Mouse (Mus musculus) CH12.LX (cell line): ENCODE data around the gene Ap3d1. TPM values are rescaled to one million over a fixed set of nuclear protein-coding genes. Genes with fewer than 3 reads are reported as not detected.

Experiments used
- DNase-seq: peaks from one replicate; pipeline ENCODE4 v3.0.0-alpha.2; 2013; ENCODE audit errors: extremely low read depth
- H3K27ac ChIP-seq: 2 replicates; pipeline ENCODE4 v1.5.1; 2012; ENCODE audit warnings: low read depth, mild to moderate bottlenecking, control low read depth, moderate library complexity; ENCODE audit not compliant: insufficient read depth
- H3K27me3 ChIP-seq: replicated peaks from 2 replicates; pipeline ENCODE3; 2012; ENCODE audit warnings: inconsistent platforms
- H3K36me3 ChIP-seq, 2 experiments: replicated peaks in 1 of 2; 2 replicates each; pipeline versions ENCODE3 to v1.6.1; 2012; ENCODE audit warnings: inconsistent platforms in 1 of 2, low read length in 1 of 2, mild to moderate bottlenecking in 1 of 2, mixed read lengths in 1 of 2, moderate library complexity in 1 of 2; ENCODE audit not compliant: control insufficient read depth in 1 of 2, insufficient read depth in 1 of 2
- H3K4me1 ChIP-seq, 2 experiments: 2 replicates each; pipeline ENCODE4 v1.6.1; 2012; ENCODE audit warnings: inconsistent platforms in 1 of 2, moderate library complexity in 1 of 2; ENCODE audit not compliant: insufficient read depth in 2 of 2, control insufficient read depth in 1 of 2
- H3K4me2 ChIP-seq: 2 replicates; pipeline ENCODE4 v1.6.1; 2012; ENCODE audit warnings: low read depth, mild to moderate bottlenecking, control low read depth; ENCODE audit not compliant: poor library complexity, insufficient read depth, severe bottlenecking
- H3K4me3 ChIP-seq, 3 experiments: fragments of 150-350 bp in 1 of 3; sonication (generic) in 1 of 3; replicated peaks in 1 of 3; 2 replicates each; pipeline versions ENCODE3 to v1.5.1; 2011 to 2012; ENCODE audit warnings: low read depth in 2 of 3, low read length in 2 of 3, mild to moderate bottlenecking in 2 of 3, moderate library complexity in 2 of 3, control low read depth in 1 of 3, improper control_type of control experiment in 1 of 3, inconsistent platforms in 1 of 3, mixed read lengths in 1 of 3; ENCODE audit not compliant: poor library complexity in 1 of 3
- H3K79me2 ChIP-seq: replicated peaks from 2 replicates; pipeline ENCODE4 v1.6.1; 2012; ENCODE audit warnings: mild to moderate bottlenecking, moderate library complexity; ENCODE audit not compliant: control insufficient read depth, poor library complexity, insufficient read depth, severe bottlenecking; ENCODE audit errors: extremely low read depth
- H3K9ac ChIP-seq: 2 replicates; pipeline ENCODE4 v1.6.1; 2012; ENCODE audit warnings: low read depth, mild to moderate bottlenecking, control low read depth, moderate library complexity; ENCODE audit not compliant: insufficient read depth
- H3K9me3 ChIP-seq: replicated peaks from 2 replicates; pipeline ENCODE3; 2012; ENCODE audit warnings: low read length, inconsistent platforms, mixed read lengths
- CHD2 ChIP-seq: IDR thresholded peaks from 2 replicates; pipeline ENCODE4 v1.6.1; 2011; ENCODE audit warnings: low read length, improper control_type of control experiment
- CTCF ChIP-seq, 2 experiments: IDR thresholded peaks in 1 of 2; conservative IDR thresholded peaks in 1 of 2; 2 replicates each; pipeline ENCODE4 v1.5.1; 2011 to 2012; ENCODE audit warnings: low read depth in 2 of 2, low read length in 2 of 2, improper control_type of control experiment in 1 of 2, inconsistent platforms in 1 of 2, mild to moderate bottlenecking in 1 of 2, moderate library complexity in 1 of 2
- ETS1 ChIP-seq: conservative IDR thresholded peaks from 2 replicates; pipeline ENCODE4 v1.6.1; 2012; ENCODE audit warnings: low read depth, mild to moderate bottlenecking, inconsistent platforms, low read length, improper control_type of control experiment, moderate library complexity
- GABPA ChIP-seq: IDR thresholded peaks from 2 replicates; pipeline ENCODE4 v1.6.1; 2012; ENCODE audit warnings: low read depth, low read length, improper control_type of control experiment, inconsistent platforms; ENCODE audit not compliant: insufficient replicate concordance
- HCFC1 ChIP-seq: IDR thresholded peaks from 2 replicates; pipeline ENCODE4 v1.6.1; 2012; ENCODE audit warnings: low read depth, mild to moderate bottlenecking, inconsistent platforms, low read length, improper control_type of control experiment
- IRF4 ChIP-seq: IDR thresholded peaks from 2 replicates; pipeline ENCODE4 v1.6.1; 2014; ENCODE audit warnings: low read depth, mild to moderate bottlenecking, inconsistent platforms, low read length, improper control_type of control experiment
- JUND ChIP-seq: conservative IDR thresholded peaks from 2 replicates; pipeline ENCODE4 v1.6.1; 2011; ENCODE audit warnings: low read depth, low read length, improper control_type of control experiment
- KAT2A ChIP-seq: IDR thresholded peaks from 2 replicates; pipeline ENCODE4 v1.6.1; 2012; ENCODE audit warnings: low read length, improper control_type of control experiment, inconsistent platforms; ENCODE audit not compliant: insufficient replicate concordance
- MAFK ChIP-seq: IDR thresholded peaks from 2 replicates; pipeline ENCODE4 v1.6.1; 2011; ENCODE audit warnings: low read length, improper control_type of control experiment; ENCODE audit not compliant: insufficient replicate concordance
- MAX ChIP-seq: IDR thresholded peaks from 2 replicates; pipeline ENCODE4 v1.6.1; 2011; ENCODE audit warnings: low read length, improper control_type of control experiment
- MAZ ChIP-seq: IDR thresholded peaks from 2 replicates; pipeline ENCODE4 v1.6.1; 2012; ENCODE audit warnings: low read depth, mild to moderate bottlenecking, inconsistent platforms, low read length, improper control_type of control experiment, moderate library complexity
- MEF2A ChIP-seq: IDR thresholded peaks from 2 replicates; pipeline ENCODE4 v1.6.1; 2014; ENCODE audit warnings: low read depth, mild to moderate bottlenecking, inconsistent platforms, low read length, improper control_type of control experiment, borderline replicate concordance
- MYC ChIP-seq: IDR thresholded peaks from 2 replicates; pipeline ENCODE4 v1.6.1; 2011; ENCODE audit warnings: low read depth, mild to moderate bottlenecking, improper control_type of control experiment, low read length
- NRF1 ChIP-seq: IDR thresholded peaks from 2 replicates; pipeline ENCODE4 v1.6.1; 2014; ENCODE audit warnings: low read depth, mild to moderate bottlenecking, inconsistent platforms, low read length, improper control_type of control experiment, moderate library complexity
- POLR2A ChIP-seq: IDR thresholded peaks from 2 replicates; pipeline ENCODE4 v1.6.1; 2011; ENCODE audit warnings: low read depth, mild to moderate bottlenecking, improper control_type of control experiment, low read length
- POLR2AphosphoS2 ChIP-seq: IDR thresholded peaks from 2 replicates; pipeline ENCODE4 v1.6.1; 2011; ENCODE audit warnings: low read depth, low read length, improper control_type of control experiment
- RCOR1 ChIP-seq: conservative IDR thresholded peaks from 2 replicates; pipeline ENCODE4 v1.6.1; 2012; ENCODE audit warnings: low read depth, mild to moderate bottlenecking, inconsistent platforms, low read length, improper control_type of control experiment
- SIN3A ChIP-seq: IDR thresholded peaks from 2 replicates; pipeline ENCODE4 v1.6.1; 2012; ENCODE audit warnings: low read length, improper control_type of control experiment, inconsistent platforms
- SMC3 ChIP-seq: IDR thresholded peaks from 2 replicates; pipeline ENCODE4 v1.6.1; 2011; ENCODE audit warnings: low read depth, low read length, improper control_type of control experiment
- TCF12 ChIP-seq: IDR thresholded peaks from 2 replicates; pipeline ENCODE4 v1.6.1; 2014; ENCODE audit warnings: low read depth, mild to moderate bottlenecking, inconsistent platforms, low read length, improper control_type of control experiment
- UBTF ChIP-seq: IDR thresholded peaks from 2 replicates; pipeline ENCODE4 v1.6.1; 2012; ENCODE audit warnings: low read depth, mild to moderate bottlenecking, inconsistent platforms, low read length, improper control_type of control experiment, moderate library complexity
- USF1 ChIP-seq: IDR thresholded peaks from 2 replicates; pipeline ENCODE4 v1.6.1; 2014; ENCODE audit warnings: low read depth, mild to moderate bottlenecking, inconsistent platforms, low read length, improper control_type of control experiment
- USF2 ChIP-seq: conservative IDR thresholded peaks from 2 replicates; pipeline ENCODE4 v1.6.1; 2011; ENCODE audit warnings: low read depth, low read length, improper control_type of control experiment
- ZMIZ1 ChIP-seq: IDR thresholded peaks from 2 replicates; pipeline ENCODE4 v1.6.1; 2012; ENCODE audit warnings: low read depth, mild to moderate bottlenecking, inconsistent platforms, low read length, improper control_type of control experiment
- ZNF384 ChIP-seq: IDR thresholded peaks from 2 replicates; pipeline ENCODE4 v1.6.1; 2012; ENCODE audit warnings: low read depth, low read length, improper control_type of control experiment, inconsistent platforms
- dilution Hi-C: fragments of 300-500 bp; cut with MboI; formaldehyde crosslinking; loops from 2 replicates; pipeline ENCODE4 v1.14.3; 2020; ENCODE audit warnings: low sequenced_read_pairs; ENCODE audit not compliant: extremely low pct_unique_long_range_greater_than_20kb, extremely low pct_ligation_motif_present
- in situ Hi-C: fragments of 300-500 bp; cut with MboI; formaldehyde crosslinking; loops from 3 replicates; pipeline ENCODE4 v1.14.3; 2019; ENCODE audit warnings: low sequenced_read_pairs, low pct_ligation_motif_present, low pct_unique_long_range_greater_than_20kb, mixed read lengths
- polyA plus RNA-seq: library from polyadenylated mRNA; unstranded; fragments of >175 nt; gene quantifications from 2 replicates; pipeline ENCODE4 v1.2.1, GENCODE M21; 2012; ENCODE audit warnings: low read depth; ENCODE audit not compliant: insufficient read length
- total RNA-seq, 2 experiments: library from RNA; depleted of rRNA; stranded (reverse); fragments of 300-350 nt in 1 of 2; fragments of >200 nt in 1 of 2; gene quantifications; 2 replicates each; pipeline ENCODE4 v1.2.3; 2012 to 2014

The Ap3d1 gene
- total and polyA plus RNA-seq, 3 experiments: 28.4 to 57.0 (median 49.4) TPM

- dilution Hi-C loops (no loop called here), in situ Hi-C loops (no loop called here)
- H3K36me3 ChIP-seq: peaks cover 94 to 99% of the 10 kb centered on the region in 2 experiments
- no peak overlapping the region for H3K4me3 ChIP-seq
- no peak overlapping the region for H3K9ac ChIP-seq
- H3K9me3 ChIP-seq: no peaks in the 10 kb centered on the region
- no peaks in the 10 kb centered on the region for H3K4me1 ChIP-seq
- no peak overlapping the region for H3K27ac ChIP-seq
- TF ChIP-seq POLR2A: no peak
- no peak for TF ChIP-seq ZNF384
- no peak for TF ChIP-seq CHD2
- TF ChIP-seq UBTF: no peak
- TF ChIP-seq KAT2A: no peak
- no peak for TF ChIP-seq USF2
- no peak for TF ChIP-seq USF1
- no peak for TF ChIP-seq CTCF (conservative IDR thresholded peaks at IDR 0.05 in 1 of 2, IDR thresholded peaks at IDR 0.05 in 1 of 2; ENCODE audit: low read depth in 2 of 2, low read length in 2 of 2)
- no peak for TF ChIP-seq MAFK
- no peak for TF ChIP-seq TCF12
- no peak for TF ChIP-seq RCOR1
- no peak for TF ChIP-seq MAZ
- no peak for TF ChIP-seq SMC3
- no peak for TF ChIP-seq ZMIZ1
- TF ChIP-seq SIN3A: no peak
- no peak for TF ChIP-seq HCFC1
- TF ChIP-seq MEF2A: no peak
- no peak for TF ChIP-seq GABPA
- H3K79me2 ChIP-seq: no peaks in the 10 kb centered on the region
- no peak for DNase-seq
- H3K27me3 ChIP-seq: no peaks in the 10 kb centered on the region
- no peak overlapping the region for H3K4me2 ChIP-seq
Measured at GRCm38 (mm10) chr10:80784871-80785270, 42.8 kb upstream of the Ap3d1 start.

- H3K27me3 ChIP-seq: no peaks in the 10 kb centered on the region
- dilution Hi-C loops: no loop called here
- H3K4me2 ChIP-seq: no peak overlapping the region
- no peak overlapping the region for H3K4me3 ChIP-seq
- no peak for TF ChIP-seq CHD2
- TF ChIP-seq USF1: no peak
- no peak for TF ChIP-seq USF2
- TF ChIP-seq MYC: no peak
- no peak for TF ChIP-seq NRF1
- TF ChIP-seq MAX: no peak
- TF ChIP-seq UBTF: no peak
- no peak for TF ChIP-seq POLR2AphosphoS2
- no peak for TF ChIP-seq SMC3
- no peak for TF ChIP-seq MAFK
- TF ChIP-seq HCFC1: no peak
- no peak for TF ChIP-seq JUND
- no peak for TF ChIP-seq IRF4
- no peak for TF ChIP-seq ETS1
- H3K36me3 ChIP-seq: peaks cover 94 to 100% of the 10 kb centered on the region in 2 experiments
- DNase-seq: no peak
- H3K4me1 ChIP-seq: no peaks in the 10 kb centered on the region
- no peaks in the 10 kb centered on the region for H3K9me3 ChIP-seq
- no peaks in the 10 kb centered on the region for H3K79me2 ChIP-seq
- no peak overlapping the region for H3K27ac ChIP-seq
- in situ Hi-C loops: no loop called here
- H3K9ac ChIP-seq: no peak overlapping the region
Measured at GRCm38 (mm10) chr10:80784302-80784701, 42.2 kb upstream of the Ap3d1 start.
